Mouse (Mus musculus) ZHBTc4 (cell line): ENCODE measurements around the gene R3hdm2.

ENCODE experiments used
- DNase-seq: peaks from one replicate; pipeline ENCODE4 v3.0.0-alpha.2; 2011; ENCODE audit warnings: low read depth, low spot score

R3hdm2 gene

GRCm38 (mm10) chr10:127380251-127380691, at the start of gene R3hdm2:
Gene R3hdm2 (plus strand): TSS chr10:127380327.
- peak; percentile 98 for DNase-seq

DNA sequence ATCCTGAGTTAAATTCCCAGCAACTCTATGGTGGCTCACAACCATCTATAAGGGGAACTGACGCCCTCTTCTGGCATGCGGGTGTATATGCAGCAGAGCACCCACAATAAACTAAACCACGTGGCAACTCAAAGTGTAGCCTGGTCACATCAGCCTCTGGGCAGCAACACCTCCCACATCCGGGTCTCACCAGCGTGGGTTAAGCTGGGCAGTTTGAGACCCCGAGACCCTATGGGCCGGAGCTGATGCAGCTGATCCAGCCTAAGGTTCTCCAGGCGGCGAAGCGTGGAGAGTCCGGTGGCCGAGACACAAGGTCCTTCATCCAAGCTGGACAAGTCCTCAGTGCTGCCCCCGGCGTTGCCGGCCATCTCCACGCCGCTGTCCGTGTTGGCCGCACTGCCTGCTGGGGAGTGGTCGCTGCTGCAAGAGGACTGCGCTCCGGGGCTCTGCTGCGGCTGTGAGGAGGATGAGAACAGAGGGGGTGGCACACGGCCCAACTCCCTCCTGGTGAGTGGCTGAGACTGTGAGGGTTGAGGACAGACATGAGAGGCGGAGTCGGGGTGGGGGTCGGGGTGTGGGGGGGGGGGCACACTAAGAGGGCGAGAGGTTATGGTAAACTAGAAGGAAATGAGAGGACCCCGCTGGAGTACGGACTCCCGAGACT, 47.8 kb upstream of the R3hdm2 start:
- DNase-seq = peak; percentile 89

DNA sequence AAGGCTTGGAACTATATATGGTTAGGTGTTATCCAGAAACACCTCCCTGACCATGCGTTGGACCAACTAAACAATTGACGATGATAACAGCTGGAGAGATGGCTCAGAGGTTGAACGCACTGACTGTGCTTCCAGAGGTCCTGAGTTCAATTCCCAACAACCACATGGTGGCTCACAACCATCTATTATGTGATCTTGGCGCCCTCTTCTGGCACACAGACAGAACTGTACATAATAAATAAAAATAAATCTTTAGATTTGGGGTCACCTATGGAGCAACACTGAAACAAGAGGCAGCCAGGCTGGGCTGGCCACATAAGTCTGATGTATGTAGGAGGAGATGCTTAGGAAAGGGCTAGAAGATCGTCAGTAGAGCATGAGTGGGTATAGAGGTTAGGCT, 47.0 kb upstream of the R3hdm2 start:
- peak; percentile 76 for DNase-seq

- DNase-seq = no peak
Observed at GRCm38 (mm10) chr10:127335271-127335670, 44.9 kb upstream of the R3hdm2 start.

DNA sequence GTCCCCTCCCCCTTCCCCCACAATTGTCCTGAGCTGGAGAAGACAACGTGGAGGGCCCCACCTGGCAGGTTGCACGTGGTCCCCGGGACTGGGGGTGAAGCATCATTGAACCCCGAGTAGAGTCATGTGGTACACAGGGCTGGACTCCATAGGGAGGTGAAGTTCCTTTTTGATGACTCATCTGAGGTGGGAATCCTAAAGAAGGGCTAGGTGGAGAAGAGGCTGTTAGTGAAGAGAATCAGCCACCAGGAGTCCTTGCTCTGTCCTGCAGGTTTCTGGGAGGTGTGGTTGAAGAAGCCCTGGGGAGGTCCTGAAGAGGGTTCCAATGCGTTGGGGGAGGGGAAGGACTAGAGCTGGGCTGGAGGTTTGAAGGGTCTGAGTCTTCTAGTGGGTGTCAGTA, 43.2 kb upstream of the R3hdm2 start:
- DNase-seq = peak; percentile 46

DNA sequence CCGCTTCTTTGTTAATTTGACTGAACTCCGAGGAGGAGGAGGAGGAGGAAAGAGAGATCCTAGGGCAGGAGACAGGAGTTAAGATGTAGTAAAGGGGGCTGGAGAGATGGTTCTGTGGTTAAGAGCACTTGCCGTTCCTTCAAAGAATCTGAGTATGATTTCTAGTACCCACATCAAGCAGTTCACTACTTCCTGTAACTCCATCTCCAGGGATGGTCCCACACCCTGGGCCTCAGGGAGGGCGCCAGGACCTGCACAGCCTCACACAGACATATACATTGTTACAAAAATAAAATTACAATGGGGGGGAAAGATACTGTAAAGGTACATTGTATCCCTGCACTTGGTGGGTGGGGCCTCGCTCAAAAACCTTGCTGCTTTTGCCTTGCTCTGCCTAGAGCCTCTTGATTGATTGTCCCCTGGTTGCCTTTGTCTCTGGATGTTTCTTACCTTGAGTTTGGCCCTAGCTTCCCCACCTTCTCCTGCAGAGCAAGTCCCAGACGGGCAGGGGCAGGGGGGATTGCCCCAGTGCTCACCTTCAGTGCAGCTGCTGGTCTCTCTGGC, 42.5 kb upstream of the R3hdm2 start:
- no peak for DNase-seq

GRCm38 (mm10) chr10:127338930-127339682, 41.0 kb upstream of the R3hdm2 start:
- DNase-seq = peak; percentile 94

GRCm38 (mm10) chr10:127339683-127340576, 40.2 kb upstream of the R3hdm2 start:
- peak; percentile 74 for DNase-seq

DNA sequence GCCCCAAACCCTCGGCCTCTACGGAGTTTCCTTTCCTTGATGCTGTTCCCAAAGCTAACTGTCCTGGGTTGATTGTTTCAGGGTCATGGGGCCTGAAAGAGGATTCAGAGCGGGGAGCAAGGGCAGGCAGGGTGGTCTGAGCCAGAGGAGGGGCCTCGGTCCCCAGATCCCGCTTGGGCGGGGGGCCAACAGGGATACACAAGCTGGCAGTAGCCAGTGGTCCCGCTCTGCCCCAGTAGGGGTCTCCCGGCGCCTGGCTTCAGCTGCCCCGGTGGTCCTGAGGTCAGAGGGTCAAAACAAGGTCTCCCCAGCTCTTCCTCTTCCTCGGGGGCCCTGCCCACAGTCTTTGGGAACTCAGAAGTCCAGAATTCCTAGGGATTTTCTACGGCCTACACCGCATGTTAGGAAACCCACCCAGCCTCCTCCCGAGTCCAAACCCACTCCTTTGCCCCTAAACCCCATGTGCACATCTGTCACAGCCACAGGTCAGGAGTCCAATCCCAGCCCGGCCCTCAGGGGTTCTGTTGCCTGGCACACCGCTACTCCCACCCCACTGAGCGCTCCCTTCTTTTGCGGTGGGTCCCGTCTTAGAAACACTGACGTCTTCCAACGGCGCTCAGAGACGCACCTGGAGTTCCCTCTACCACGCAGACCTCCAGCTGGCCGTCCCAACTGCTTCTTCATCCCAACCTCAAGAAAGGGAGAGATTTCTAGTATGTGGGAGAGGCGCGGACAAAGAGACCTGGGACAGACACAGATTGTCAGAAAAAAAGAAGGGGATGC, 39.4 kb upstream of the R3hdm2 start:
- DNase-seq = no peak

DNA sequence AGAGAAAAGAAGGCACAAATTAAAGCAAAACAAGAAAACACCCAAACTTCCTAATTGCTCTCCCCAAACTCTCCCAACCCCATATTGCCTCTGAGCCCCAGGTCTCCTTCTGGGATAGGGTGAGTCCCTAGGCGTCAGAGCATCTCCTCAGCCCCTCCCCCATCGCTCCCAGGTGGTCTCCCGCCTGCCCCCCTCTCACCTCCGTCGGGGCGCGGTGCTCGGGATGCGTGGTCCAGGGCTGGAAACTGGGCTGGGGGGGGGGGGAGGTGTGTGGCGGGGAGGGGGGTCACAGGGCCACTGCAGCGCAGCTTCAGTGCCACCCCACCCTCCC, 38.8 kb upstream of the R3hdm2 start:
- no peak for DNase-seq

- DNase-seq = peak; percentile 94
Observed at GRCm38 (mm10) chr10:127341891-127342639, 38.1 kb upstream of the R3hdm2 start, which contains the start of gene Gli1. Gene Gli1 (minus strand): TSS chr10:127341974.

GRCm38 (mm10) chr10:127343029-127343428, 37.1 kb upstream of the R3hdm2 start:
- DNase-seq = no peak

GRCm38 (mm10) chr10:127346173-127346572, 34.0 kb upstream of the R3hdm2 start:
- DNase-seq = no peak

DNA sequence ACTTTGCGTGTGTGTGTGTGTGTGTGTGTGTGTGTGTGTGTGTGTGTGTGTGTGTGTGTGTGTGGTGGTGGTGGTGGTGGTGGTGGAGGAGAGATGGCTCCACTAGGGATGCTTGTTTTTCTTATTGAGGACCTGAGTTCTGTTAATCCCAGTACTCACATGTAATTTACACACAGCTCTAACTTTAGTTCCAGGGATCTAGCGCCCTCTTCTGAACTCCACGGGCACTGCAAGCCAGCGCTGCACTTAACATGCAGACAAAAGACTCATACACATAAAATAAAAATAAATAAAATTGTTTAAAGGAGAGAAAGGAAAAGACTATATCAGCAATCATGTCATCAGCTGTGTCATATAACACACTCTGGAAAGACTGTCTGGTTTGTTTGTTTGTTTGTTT, 31.2 kb upstream of the R3hdm2 start:
- peak; percentile 84 for DNase-seq

DNA sequence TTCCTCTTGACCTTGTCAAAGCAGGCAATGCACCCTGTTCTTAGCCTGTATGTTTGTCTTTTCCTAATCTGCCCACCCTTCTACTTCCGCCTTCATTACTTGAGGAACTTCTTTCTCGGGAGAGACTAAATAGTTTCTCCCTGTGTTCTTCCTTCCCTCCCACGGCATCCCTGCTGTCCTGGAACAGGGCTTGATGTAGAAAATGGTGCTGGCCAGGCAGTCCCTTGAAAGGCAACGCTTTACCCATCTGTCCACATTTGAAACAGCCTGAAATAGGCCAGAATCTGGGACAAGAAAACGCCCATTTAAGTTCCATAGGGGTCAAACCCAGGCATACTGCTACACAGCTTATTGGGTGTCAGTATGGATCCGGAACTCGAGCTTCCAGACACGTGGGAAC, 30.3 kb upstream of the R3hdm2 start:
- DNase-seq = no peak

GRCm38 (mm10) chr10:127350594-127351284, 29.4 kb upstream of the R3hdm2 start:
- peak; percentile 92 for DNase-seq

- no peak for DNase-seq
Observed at GRCm38 (mm10) chr10:127351285-127351595, 28.9 kb upstream of the R3hdm2 start.

DNA sequence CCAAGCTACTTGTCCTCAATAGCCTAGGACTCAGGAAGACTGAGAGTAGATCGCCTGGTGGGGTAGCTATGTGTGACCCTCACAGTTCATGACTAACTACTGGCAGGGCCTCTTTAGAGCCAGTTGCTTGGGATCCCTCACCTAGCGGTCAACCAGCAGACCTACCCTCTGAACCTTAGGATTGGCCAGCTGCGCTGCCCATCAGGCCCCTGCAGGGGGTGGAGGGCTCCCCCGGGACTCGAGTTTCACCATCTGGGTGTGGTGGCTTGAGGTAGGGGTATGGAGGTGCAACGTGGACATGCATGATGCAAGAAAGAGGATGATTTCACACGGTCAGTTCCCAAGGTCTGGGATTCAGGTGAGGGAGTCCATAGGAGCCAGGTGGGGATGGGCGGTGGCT, 28.4 kb upstream of the R3hdm2 start:
- peak; percentile 28 for DNase-seq

DNA sequence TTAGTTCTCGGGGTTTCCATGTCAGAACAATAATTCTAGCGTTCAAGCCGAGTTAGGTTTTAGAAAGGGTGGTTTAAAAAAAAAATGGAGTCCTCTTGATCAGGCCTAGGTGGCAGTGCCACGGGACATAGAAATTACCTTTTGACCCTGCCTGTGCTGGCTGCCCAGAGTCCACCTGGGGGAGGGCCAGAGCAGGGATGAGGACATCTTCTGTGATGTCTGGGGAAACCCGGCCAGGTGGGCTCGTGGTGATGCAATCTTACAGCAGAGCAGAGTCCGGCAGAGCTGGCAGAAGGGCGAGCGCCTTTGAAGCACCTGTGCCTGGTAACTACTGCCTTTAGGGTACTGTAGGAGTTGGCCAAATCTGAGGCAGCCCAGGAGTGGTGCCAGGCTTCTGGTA, 27.9 kb upstream of the R3hdm2 start:
- DNase-seq = no peak

- DNase-seq = no peak
Observed at GRCm38 (mm10) chr10:127352766-127353165, 27.4 kb upstream of the R3hdm2 start.
